Mouse (Mus musculus) heart, adult 2 months (tissue): ENCODE measurements around the gene Snrpb2.

Source experiments
- CTCF ChIP-seq: fragments of 200-600 bp; IDR thresholded peaks from 2 replicates; pipeline ENCODE4 v1.8.1; 2022; ENCODE audit warnings: antibody characterized with exemption, mild to moderate bottlenecking, moderate library complexity
- POLR2A ChIP-seq: fragments of 200-500 bp; IDR thresholded peaks from 2 replicates; pipeline ENCODE4 v1.6.1; 2011; ENCODE audit warnings: mild to moderate bottlenecking, low read depth, low read length, control low read depth; ENCODE audit not compliant: insufficient read depth

- TF ChIP-seq POLR2A (no peak), CTCF (no peak)
Measured at GRCm38 (mm10) chr2:143097170-143097569, 34.3 kb downstream of the Snrpb2 start.
